Mouse (Mus musculus): ENCODE data around the gene Gpc3. TPM values are rescaled to one million over a fixed set of nuclear protein-coding genes. Genes with fewer than 3 reads are reported as not detected.

Gene Gpc3
- total and polyA plus RNA-seq, 3 experiments, result not detected

- dilution Hi-C loops (cut with MboI; ENCODE audit: extremely low pct_ligation_motif_present, extremely low pct_unique_long_range_greater_than_20kb, low sequenced_read_pairs), result no loop called here
- no peaks in the 10 kb centered on the region for H3K79me2 ChIP-seq (replicated peaks; ENCODE audit: control insufficient read depth, extremely low read depth, insufficient read depth, poor library complexity, severe bottlenecking)
- DNase-seq (ENCODE audit: extremely low read depth), result no peak
- TF ChIP-seq BHLHE40 (IDR thresholded peaks at IDR 0.05; ENCODE audit: low read depth, low read length) (no peak), CTCF (conservative IDR thresholded peaks at IDR 0.05 in 1 of 2, IDR thresholded peaks at IDR 0.05 in 1 of 2; ENCODE audit: low read depth in 2 of 2, low read length in 2 of 2) (no peak), PAX5 (IDR thresholded peaks at IDR 0.05; ENCODE audit: low read length) (no peak), ZNF384 (IDR thresholded peaks at IDR 0.05; ENCODE audit: low read depth, low read length) (no peak), JUN (IDR thresholded peaks at IDR 0.05; ENCODE audit: insufficient read depth, low read depth, low read length) (no peak), MAZ (IDR thresholded peaks at IDR 0.05; ENCODE audit: low read depth, low read length) (no peak), RCOR1 (conservative IDR thresholded peaks at IDR 0.05; ENCODE audit: low read depth, low read length) (no peak), ZMIZ1 (IDR thresholded peaks at IDR 0.05; ENCODE audit: low read depth, low read length) (no peak), CHD2 (IDR thresholded peaks at IDR 0.05; ENCODE audit: low read length) (no peak), CHD1 (IDR thresholded peaks at IDR 0.05; ENCODE audit: low read depth, low read length) (no peak), SIN3A (IDR thresholded peaks at IDR 0.05; ENCODE audit: low read length) (no peak), SMC3 (IDR thresholded peaks at IDR 0.05; ENCODE audit: low read depth, low read length) (no peak)
- H3K4me1 ChIP-seq (ENCODE audit: control insufficient read depth in 1 of 2, insufficient read depth in 2 of 2), result 0 out of 4 replicates have a peak, but pooled peaks cover 0 to 2% of the 10 kb centered on the region in 2 experiments
- no peak overlapping the region for H3K27ac ChIP-seq (ENCODE audit: insufficient read depth, low read depth)
- H3K4me3 ChIP-seq (replicated peaks in 1 of 3; ENCODE audit: low read depth in 2 of 3, low read length in 2 of 3, poor library complexity in 1 of 3), result no peak overlapping the region
- in situ Hi-C loops (cut with MboI; ENCODE audit: low pct_ligation_motif_present, low pct_unique_long_range_greater_than_20kb, low sequenced_read_pairs), result no loop called here
- no peaks in the 10 kb centered on the region for H3K36me3 ChIP-seq (replicated peaks in 1 of 2; ENCODE audit: control insufficient read depth in 1 of 2, insufficient read depth in 1 of 2, low read length in 1 of 2)
- no peaks in the 10 kb centered on the region for H3K9me3 ChIP-seq (replicated peaks; ENCODE audit: low read length)
- no peak overlapping the region for H3K4me2 ChIP-seq (ENCODE audit: insufficient read depth, low read depth, poor library complexity, severe bottlenecking)
- no peaks in the 10 kb centered on the region for H3K27me3 ChIP-seq (replicated peaks)
- no peak overlapping the region for H3K9ac ChIP-seq (ENCODE audit: insufficient read depth, low read depth)
These were observed 246.9 kb downstream of the Gpc3 start for GRCm38 (mm10) chrX:52366826-52367225.

- in situ Hi-C loops (cut with MboI; ENCODE audit: low pct_ligation_motif_present, low pct_unique_long_range_greater_than_20kb, low sequenced_read_pairs), result no loop called here
- TF ChIP-seq IRF4 (IDR thresholded peaks at IDR 0.05; ENCODE audit: low read depth, low read length) (no peak), E2F4 (IDR thresholded peaks at IDR 0.05; ENCODE audit: insufficient replicate concordance, low read depth, low read length) (no peak), MXI1 (IDR thresholded peaks at IDR 0.05; ENCODE audit: low read depth, low read length) (no peak), EP300 (IDR thresholded peaks at IDR 0.05; ENCODE audit: low read length) (no peak), MYC (IDR thresholded peaks at IDR 0.05; ENCODE audit: low read depth, low read length) (no peak), UBTF (IDR thresholded peaks at IDR 0.05; ENCODE audit: low read depth, low read length) (no peak), TCF12 (IDR thresholded peaks at IDR 0.05; ENCODE audit: low read depth, low read length) (no peak), NELFE (IDR thresholded peaks at IDR 0.05; ENCODE audit: low read depth, low read length) (no peak), POLR2A (IDR thresholded peaks at IDR 0.05; ENCODE audit: low read depth, low read length) (no peak), USF2 (conservative IDR thresholded peaks at IDR 0.05; ENCODE audit: low read depth, low read length) (no peak), ZMIZ1 (IDR thresholded peaks at IDR 0.05; ENCODE audit: low read depth, low read length) (no peak), SMC3 (IDR thresholded peaks at IDR 0.05; ENCODE audit: low read depth, low read length) (no peak), ETS1 (conservative IDR thresholded peaks at IDR 0.05; ENCODE audit: low read depth, low read length) (no peak), KAT2A (IDR thresholded peaks at IDR 0.05; ENCODE audit: insufficient replicate concordance, low read length) (no peak), CHD2 (IDR thresholded peaks at IDR 0.05; ENCODE audit: low read length) (no peak)
These were observed 248.0 kb downstream of the Gpc3 start for GRCm38 (mm10) chrX:52365790-52366189.

More at GRCm38 (mm10) chrX:52365790-52366189, 248.0 kb downstream of the Gpc3 start:
- Histone ChIP-seq H3K4me3 (replicated peaks in 1 of 3; ENCODE audit: low read depth in 2 of 3, low read length in 2 of 3, poor library complexity in 1 of 3) (no peak overlapping the region), H3K79me2 (replicated peaks; ENCODE audit: control insufficient read depth, extremely low read depth, insufficient read depth, poor library complexity, severe bottlenecking) (no peaks in the 10 kb centered on the region), H3K27me3 (replicated peaks) (no peaks in the 10 kb centered on the region), H3K4me2 (ENCODE audit: insufficient read depth, low read depth, poor library complexity, severe bottlenecking) (no peak overlapping the region), H3K9ac (ENCODE audit: insufficient read depth, low read depth) (no peak overlapping the region), H3K9me3 (replicated peaks; ENCODE audit: low read length) (no peaks in the 10 kb centered on the region), H3K27ac (ENCODE audit: insufficient read depth, low read depth) (no peak overlapping the region), H3K36me3 (replicated peaks in 1 of 2; ENCODE audit: control insufficient read depth in 1 of 2, insufficient read depth in 1 of 2, low read length in 1 of 2) (no peaks in the 10 kb centered on the region), H3K4me1 (ENCODE audit: control insufficient read depth in 1 of 2, insufficient read depth in 2 of 2) (0 out of 4 replicates have a peak, but pooled peaks cover 0 to 2% of the 10 kb centered on the region in 2 experiments)
- no peak for DNase-seq (ENCODE audit: extremely low read depth)
- dilution Hi-C loops (cut with MboI; ENCODE audit: extremely low pct_ligation_motif_present, extremely low pct_unique_long_range_greater_than_20kb, low sequenced_read_pairs), result no loop called here

Data from CH12.LX (cell line).